Mouse (Mus musculus) limb, embryonic 14.5 days (tissue): ENCODE results near the gene Gm28043. TPM values are rescaled to one million over a fixed set of nuclear protein-coding genes. Genes with fewer than 3 reads are reported as not detected.

ENCODE experiments used
- ATAC-seq: fragments of 200-750 bp; cut with Nextera tagmentation; 2 replicates; pipeline ENCODE4 v1.8.0; 2017; ENCODE audit warnings: low read depth, moderate number of reproducible peaks, moderate TSS enrichment; ENCODE audit not compliant: low FRiP score
- DNase-seq: peaks from one replicate; pipeline ENCODE4 v3.0.0-alpha.2; 2015; ENCODE audit warnings: low spot score
- H3K27ac ChIP-seq: fragments of 300-500 bp; sonication (generic); replicated peaks from 2 replicates; pipeline ENCODE4 v1.5.1; 2014; ENCODE audit warnings: low read depth, mild to moderate bottlenecking, low read length, moderate library complexity, mixed read lengths
- H3K27me3 ChIP-seq: fragments of 300-500 bp; sonication (generic); 2 replicates; pipeline ENCODE4 v1.6.1; 2014; ENCODE audit warnings: low read length, mixed read lengths; ENCODE audit not compliant: control insufficient read depth, insufficient read depth
- H3K36me3 ChIP-seq: fragments of 300-500 bp; sonication (generic); 2 replicates; pipeline ENCODE4 v1.6.1; 2014; ENCODE audit warnings: mild to moderate bottlenecking, low read length, moderate library complexity, mixed read lengths; ENCODE audit not compliant: control insufficient read depth, insufficient read depth
- H3K4me1 ChIP-seq: fragments of 300-500 bp; sonication (generic); 2 replicates; pipeline ENCODE4 v1.6.1; 2014; ENCODE audit warnings: antibody characterized with exemption, low read length, mixed read lengths; ENCODE audit not compliant: control insufficient read depth, insufficient read depth
- H3K4me2 ChIP-seq: fragments of 300-500 bp; sonication (generic); replicated peaks from 2 replicates; pipeline ENCODE4 v1.6.1; 2014; ENCODE audit warnings: low read depth, mild to moderate bottlenecking, low read length, moderate library complexity; ENCODE audit not compliant: severe bottlenecking
- H3K4me3 ChIP-seq: fragments of 300-500 bp; sonication (generic); replicated peaks from 2 replicates; pipeline ENCODE4 v1.5.1; 2014; ENCODE audit warnings: low read length
- H3K9ac ChIP-seq: fragments of 300-500 bp; sonication (generic); 2 replicates; pipeline ENCODE4 v1.6.1; 2014; ENCODE audit warnings: mild to moderate bottlenecking, low read depth, low read length, moderate library complexity; ENCODE audit not compliant: severe bottlenecking
- H3K9me3 ChIP-seq: fragments of 300-500 bp; sonication (generic); 2 replicates; pipeline ENCODE4 v1.6.1; 2016; ENCODE audit warnings: low read length; ENCODE audit not compliant: control insufficient read depth
- POLR2A ChIP-seq: fragments of 200-500 bp; IDR thresholded peaks from 2 replicates; pipeline ENCODE4 v1.8.0; 2012; ENCODE audit warnings: inconsistent platforms, mild to moderate bottlenecking, moderate library complexity, borderline replicate concordance; ENCODE audit not compliant: insufficient read depth, insufficient read length; ENCODE audit errors: extremely low read depth
- WGBS: fragments of 180-500 bp; shearing (Covaris S2); extraction: QIAGEN DNeasy Blood & Tissue Kit; methylation state at CpG from one replicate; pipeline ENCODE4 v1.1.7; 2014; 5-methylcytosine and 5-hydroxymethylcytosine counted together
- polyA plus RNA-seq, 2 experiments: library from polyadenylated mRNA; depleted of rRNA in 1 of 2; stranded (reverse) in 1 of 2; unstranded in 1 of 2; fragments of >200 nt; fragmentation: Nextera tagmentation in 1 of 2; extraction: Ambion mirVana in 1 of 2; gene quantifications; 2 replicates each; pipeline versions ENCODE4 v1.2.1 to v1.2.3; 2012 to 2014

Gm28043 gene
- polyA plus RNA-seq, 2 experiments = 2.8 to 3.5 TPM

GRCm38 (mm10) chr17:29680921-29681320, 66.2 kb downstream of the Gm28043 start:
- TF ChIP-seq POLR2A = no peak
- Histone ChIP-seq H3K27ac (no peak overlapping the region), H3K9me3 (no peaks in the 10 kb centered on the region), H3K9ac (no peak overlapping the region), H3K36me3 (peaks cover 98% of the 10 kb centered on the region), H3K27me3 (no peaks in the 10 kb centered on the region), H3K4me3 (no peak overlapping the region), H3K4me1 (no peaks in the 10 kb centered on the region), H3K4me2 (no peak overlapping the region)
- ATAC-seq (no peak), DNase-seq (no peak)
- 79% methylated on average over 2 of the region's 2 CpGs for WGBS

GRCm38 (mm10) chr17:29681669-29682068, 67.0 kb downstream of the Gm28043 start:
- ATAC-seq (no peak), DNase-seq (no peak)
- Histone ChIP-seq H3K27me3 (no peaks in the 10 kb centered on the region), H3K4me3 (no peak overlapping the region), H3K4me2 (no peak overlapping the region), H3K36me3 (peaks cover 97% of the 10 kb centered on the region), H3K9me3 (no peaks in the 10 kb centered on the region), H3K4me1 (no peaks in the 10 kb centered on the region), H3K27ac (no peak overlapping the region), H3K9ac (no peak overlapping the region)
- no peak for TF ChIP-seq POLR2A
- WGBS = 94% methylated on average over 9 of the region's 9 CpGs

DNA sequence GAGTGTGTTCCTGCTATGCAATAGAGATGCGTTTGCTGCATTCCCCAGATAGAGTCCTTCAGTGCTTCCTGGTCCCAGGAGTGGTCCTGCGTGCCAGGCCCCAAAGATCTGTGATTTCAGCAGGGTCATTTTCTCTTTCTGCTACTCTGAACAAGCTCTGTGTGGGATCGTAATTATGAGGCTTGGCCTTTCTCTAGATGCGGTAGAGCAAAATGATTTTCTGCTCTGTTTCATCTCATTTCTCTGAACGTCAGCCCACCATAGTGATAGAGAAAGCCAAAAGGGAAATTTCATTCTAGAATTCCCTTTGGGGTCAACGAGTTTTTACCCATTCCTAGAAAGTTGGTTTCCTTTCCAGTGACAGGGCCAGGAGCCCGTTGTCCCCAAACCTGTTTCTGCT, 67.6 kb downstream of the Gm28043 start:
- Histone ChIP-seq H3K36me3 (peaks cover 97% of the 10 kb centered on the region), H3K4me3 (no peak overlapping the region), H3K27ac (no peak overlapping the region), H3K4me1 (no peaks in the 10 kb centered on the region), H3K4me2 (no peak overlapping the region), H3K9me3 (no peaks in the 10 kb centered on the region), H3K27me3 (no peaks in the 10 kb centered on the region), H3K9ac (no peak overlapping the region)
- no peak for DNase-seq
- TF ChIP-seq POLR2A = no peak
- 91% methylated on average over 7 of the region's 7 CpGs for WGBS
- no peak for ATAC-seq

- H3K9ac ChIP-seq = no peak overlapping the region
- DNase-seq (no peak), ATAC-seq (no peak)
- 87% methylated on average over 2 of the region's 2 CpGs for WGBS
- H3K27me3 ChIP-seq = no peaks in the 10 kb centered on the region
- peaks cover 96% of the 10 kb centered on the region for H3K36me3 ChIP-seq
- no peaks in the 10 kb centered on the region for H3K4me1 ChIP-seq
- H3K4me2 ChIP-seq = no peak overlapping the region
- no peak overlapping the region for H3K4me3 ChIP-seq
- no peak overlapping the region for H3K27ac ChIP-seq
- H3K9me3 ChIP-seq = no peaks in the 10 kb centered on the region
- TF ChIP-seq POLR2A = no peak
These were observed 68.5 kb downstream of the Gm28043 start for GRCm38 (mm10) chr17:29683127-29683526.

DNA sequence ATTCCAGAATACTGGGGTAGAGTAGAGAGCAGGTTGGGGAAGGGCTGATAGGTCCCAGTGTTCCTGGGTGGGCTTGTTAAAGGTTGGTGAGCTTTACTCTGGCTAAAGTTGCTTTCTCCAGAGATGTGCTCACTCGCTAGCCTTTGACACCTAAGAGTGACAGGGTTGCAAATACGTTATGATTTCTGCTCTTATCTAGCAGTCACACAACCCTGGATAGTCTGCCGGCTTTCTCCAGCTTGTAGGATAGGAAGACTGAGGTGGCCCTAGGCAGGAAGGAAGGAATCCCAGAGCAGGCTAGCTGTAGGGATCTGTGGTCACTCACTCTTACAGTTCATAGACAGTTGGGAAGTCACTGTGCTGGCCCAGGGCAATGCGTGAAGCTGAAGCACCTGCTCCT, 69.6 kb downstream of the Gm28043 start:
- no peaks in the 10 kb centered on the region for H3K27me3 ChIP-seq
- no peak overlapping the region for H3K27ac ChIP-seq
- no peaks in the 10 kb centered on the region for H3K9me3 ChIP-seq
- no peak overlapping the region for H3K4me2 ChIP-seq
- WGBS = 93% methylated on average over 4 of the region's 4 CpGs
- no peak for TF ChIP-seq POLR2A
- H3K36me3 ChIP-seq = peaks cover 92% of the 10 kb centered on the region
- no peak for DNase-seq
- ATAC-seq = no peak
- H3K4me3 ChIP-seq = no peak overlapping the region
- no peaks in the 10 kb centered on the region for H3K4me1 ChIP-seq
- H3K9ac ChIP-seq = no peak overlapping the region

- Histone ChIP-seq H3K27ac (no peak overlapping the region), H3K4me1 (no peaks in the 10 kb centered on the region), H3K9ac (no peak overlapping the region), H3K4me2 (no peak overlapping the region), H3K4me3 (no peak overlapping the region), H3K27me3 (no peaks in the 10 kb centered on the region), H3K9me3 (no peaks in the 10 kb centered on the region), H3K36me3 (peaks cover 91% of the 10 kb centered on the region)
- DNase-seq (no peak), ATAC-seq (no peak)
- no peak for TF ChIP-seq POLR2A
- 93% methylated on average over 5 of the region's 5 CpGs for WGBS
These were observed 72.1 kb downstream of the Gm28043 start for GRCm38 (mm10) chr17:29686771-29687170.
